Mouse (Mus musculus) NIH3T3 (cell line): ENCODE measurements around the gene Rfng.
"Not testable (repeated sequence)": the region's sequence is repeated elsewhere in the genome, so short reads cannot be mapped to it uniquely, and the experiment has no call there.

ENCODE experiments used
- DNase-seq: peaks from one replicate; pipeline ENCODE4 v3.0.0-alpha.2; 2012; ENCODE audit warnings: low read depth

The Rfng gene

GRCm38 (mm10) chr11:120773463-120774190 lies 10.4 kb downstream of the Rfng start:
- peak; percentile 53 for DNase-seq

GRCm38 (mm10) chr11:120772749-120773148 lies 11.3 kb downstream of the Rfng start:
- DNase-seq, result no peak

GRCm38 (mm10) chr11:120768206-120768605 lies 15.8 kb downstream of the Rfng start:
- DNase-seq, result no peak

GRCm38 (mm10) chr11:120767023-120767422 lies 17.0 kb downstream of the Rfng start:
- not testable (repeated sequence) for DNase-seq

- DNase-seq, result not testable (repeated sequence)
These were observed 20.6 kb downstream of the Rfng start for GRCm38 (mm10) chr11:120763121-120763999.

GRCm38 (mm10) chr11:120762672-120763041 lies 21.4 kb downstream of the Rfng start, which contains the start of gene Hmga1b:
Hmga1b (plus strand) TSS chr11:120762794.
- peak; percentile 23 for DNase-seq

GRCm38 (mm10) chr11:120761811-120762671 lies 22.0 kb downstream of the Rfng start:
- DNase-seq, result peak; percentile 52

GRCm38 (mm10) chr11:120760236-120760635 lies 23.8 kb downstream of the Rfng start:
- no peak for DNase-seq

- DNase-seq, result no peak
These were observed 32.4 kb downstream of the Rfng start for GRCm38 (mm10) chr11:120751606-120752005.

GRCm38 (mm10) chr11:120749430-120749829 lies 34.6 kb downstream of the Rfng start:
- DNase-seq, result peak; percentile 45

GRCm38 (mm10) chr11:120747974-120748373 lies 36.0 kb downstream of the Rfng start:
- no peak for DNase-seq

GRCm38 (mm10) chr11:120744121-120744701 lies 39.8 kb downstream of the Rfng start:
- no peak for DNase-seq

- no peak for DNase-seq
These were observed 43.0 kb downstream of the Rfng start for GRCm38 (mm10) chr11:120740981-120741380.

GRCm38 (mm10) chr11:120736424-120736823 lies 47.6 kb downstream of the Rfng start:
- DNase-seq, result no peak

GRCm38 (mm10) chr11:120733521-120733920 lies 50.5 kb downstream of the Rfng start:
- peak; percentile 90 for DNase-seq

GRCm38 (mm10) chr11:120731858-120732680 lies 51.9 kb downstream of the Rfng start, which contains the start of gene Cbr2:
Cbr2 (minus strand) TSS chr11:120732114.
- DNase-seq, result peak; percentile 83

- DNase-seq, result no peak
These were observed 52.6 kb downstream of the Rfng start for GRCm38 (mm10) chr11:120731395-120731794.
